Mouse (Mus musculus) urinary bladder, postnatal 36 days (tissue): ENCODE measurements around the gene Scgb3a1.

ENCODE experiments used
- DNase-seq, 2 experiments: peaks; one replicate each; pipeline ENCODE4 v3.0.0; 2022; ENCODE audit warnings: low spot score in 2 of 2, mixed read lengths in 1 of 2

Scgb3a1 gene

GRCm38 (mm10) chr11:49658791-49659469, 4.5 kb upstream of the Scgb3a1 start:
- DNase-seq: no peak

GRCm38 (mm10) chr11:49659470-49659799, 4.0 kb upstream of the Scgb3a1 start:
- no peak for DNase-seq

DNA sequence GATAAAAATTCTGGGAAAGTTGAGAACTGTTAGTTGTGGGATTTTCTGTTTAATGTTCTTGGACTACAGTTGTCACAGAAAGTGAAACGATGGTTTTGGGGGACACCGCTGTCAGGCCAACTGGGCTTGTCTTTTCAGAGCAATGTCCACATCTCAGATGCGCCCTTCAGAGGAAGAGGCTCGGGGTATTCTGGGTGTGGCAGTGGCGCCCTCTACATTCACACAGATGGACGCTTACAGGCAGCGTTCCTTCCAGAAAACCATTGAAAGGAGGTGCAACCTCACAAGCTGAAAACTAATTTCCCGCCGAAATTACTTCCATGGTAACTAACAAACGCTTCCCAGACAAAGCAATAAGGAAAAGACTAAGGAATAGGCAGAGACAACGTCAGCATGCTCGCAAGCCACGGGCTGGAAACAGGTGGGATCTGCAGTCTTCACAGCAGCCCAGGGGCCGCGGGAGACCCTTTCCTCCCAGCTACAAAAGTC, 1.1 kb upstream of the Scgb3a1 start:
- DNase-seq: no peak

- DNase-seq: no peak
Observed at GRCm38 (mm10) chr11:49664262-49665140, 1.1 kb downstream of the Scgb3a1 start.

DNA sequence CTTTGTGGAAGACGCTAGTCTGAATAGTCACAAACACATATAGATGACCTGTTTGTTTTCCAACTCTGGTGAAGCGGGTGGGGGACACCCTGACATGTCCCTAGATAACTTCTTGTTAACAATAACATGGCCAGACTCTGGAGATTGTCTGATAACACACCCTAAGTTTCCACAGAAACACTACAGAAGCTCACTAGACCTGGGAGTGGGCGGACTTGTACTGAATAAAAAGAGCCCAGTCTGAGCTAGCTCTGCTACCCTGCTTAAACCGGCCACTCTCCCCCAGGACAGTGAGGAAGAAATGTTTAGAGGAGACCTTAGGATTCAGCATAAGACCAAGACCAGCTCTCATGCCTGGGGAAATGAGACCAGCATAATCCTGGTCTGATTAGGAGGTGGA, 2.1 kb downstream of the Scgb3a1 start:
- DNase-seq: no peak

DNA sequence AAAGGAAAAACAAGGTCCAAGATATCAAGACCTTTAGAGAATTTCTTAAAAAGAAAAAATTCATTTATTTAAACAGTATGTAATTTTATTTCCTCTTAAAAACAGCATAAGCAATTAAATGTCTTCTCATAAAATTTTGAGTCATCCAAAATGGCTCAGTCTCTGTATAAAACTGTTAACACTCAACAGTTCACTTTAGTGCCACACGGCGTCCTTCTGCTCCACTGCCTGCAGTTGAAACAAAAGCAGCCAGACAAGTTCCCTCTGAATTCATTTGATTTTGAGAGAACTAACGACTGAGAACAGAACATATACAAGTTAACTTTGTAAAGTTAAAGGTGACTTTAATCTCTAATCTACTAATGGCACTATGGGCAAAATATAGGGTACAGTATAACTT, 10.0 kb downstream of the Scgb3a1 start:
- no peak for DNase-seq

GRCm38 (mm10) chr11:49684237-49684973, 21.0 kb downstream of the Scgb3a1 start:
- DNase-seq: no peak

- no peak for DNase-seq
Observed at GRCm38 (mm10) chr11:49695013-49695412, 31.6 kb downstream of the Scgb3a1 start.

- DNase-seq: no peak
Observed at GRCm38 (mm10) chr11:49695695-49696094, 32.3 kb downstream of the Scgb3a1 start.

DNA sequence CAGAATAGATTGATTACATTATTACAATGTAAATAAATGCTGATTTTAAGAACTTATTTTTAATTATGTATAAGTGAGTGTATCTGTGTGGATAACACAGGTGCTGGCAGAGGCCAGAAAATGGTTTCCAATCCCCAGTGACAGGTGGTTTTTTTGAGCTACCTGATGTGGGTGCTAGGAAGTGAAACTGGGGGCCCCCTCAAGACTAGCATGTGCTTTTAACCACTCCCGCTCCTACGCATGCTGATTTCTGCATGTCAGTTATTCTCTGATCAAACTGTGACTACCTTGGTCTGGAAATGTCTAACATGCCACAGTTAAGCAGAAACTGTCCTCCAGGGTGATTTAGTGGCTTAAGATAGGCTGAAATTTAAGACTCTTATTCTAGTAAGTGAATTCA, 33.1 kb downstream of the Scgb3a1 start:
- DNase-seq: no peak

DNA sequence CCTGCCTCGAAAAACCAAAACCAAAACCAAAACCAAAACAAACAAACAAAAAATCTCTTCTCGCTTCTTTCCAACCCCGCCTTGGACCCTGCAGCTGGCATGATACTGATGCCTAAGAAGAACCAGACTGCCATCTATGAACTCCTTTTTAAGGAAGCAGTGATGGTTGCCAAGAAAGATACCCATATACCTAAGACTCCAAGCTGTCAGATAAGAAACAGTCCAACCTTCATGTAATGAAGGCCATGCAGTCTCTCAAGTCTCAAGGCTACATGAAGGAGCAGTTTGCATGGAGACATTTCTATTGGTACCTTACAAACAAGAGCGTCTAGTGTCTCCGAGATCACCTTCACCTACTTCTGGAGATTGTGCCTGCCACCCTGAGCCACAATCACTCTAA, 34.4 kb downstream of the Scgb3a1 start:
- no peak for DNase-seq

DNA sequence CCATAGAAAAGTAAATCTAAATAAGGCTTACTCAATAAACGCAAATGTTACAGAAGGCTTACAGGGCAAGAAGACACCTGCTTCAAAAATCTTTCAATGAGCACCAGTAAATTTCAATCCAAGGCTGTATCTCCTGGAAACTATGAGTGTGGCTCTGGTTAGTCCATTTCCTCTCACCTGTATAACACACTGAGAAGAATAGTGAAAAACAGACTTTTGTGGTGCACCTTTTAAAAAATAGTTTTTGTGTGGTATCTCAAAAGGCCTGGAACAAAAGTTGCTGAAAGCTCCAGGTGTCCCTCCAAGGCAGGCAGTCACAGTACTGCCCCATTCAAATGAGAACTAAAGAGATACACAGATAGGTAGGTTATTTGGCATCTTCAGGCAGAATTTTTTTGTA, 35.7 kb downstream of the Scgb3a1 start:
- no peak for DNase-seq

- DNase-seq: no peak
Observed at GRCm38 (mm10) chr11:49702014-49702413, 38.6 kb downstream of the Scgb3a1 start.

DNA sequence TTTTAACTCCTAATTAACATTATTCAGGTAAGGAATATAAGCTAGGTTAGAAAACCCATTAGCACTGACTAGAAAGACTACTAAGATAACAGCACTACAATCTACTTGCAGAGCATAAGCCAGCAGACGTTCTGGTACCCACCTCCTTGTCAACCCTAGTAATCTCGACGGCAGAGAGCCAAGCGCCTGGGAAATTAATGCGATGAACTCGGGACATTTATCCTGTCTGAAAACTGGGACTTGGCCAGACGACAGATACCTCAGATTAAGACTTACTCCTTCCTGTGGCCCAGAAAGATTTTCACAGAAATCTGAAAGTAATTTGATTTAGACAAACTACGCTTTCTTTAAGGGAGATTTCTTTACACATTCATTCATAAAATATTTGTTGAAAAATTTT, 41.4 kb downstream of the Scgb3a1 start:
- no peak for DNase-seq

DNA sequence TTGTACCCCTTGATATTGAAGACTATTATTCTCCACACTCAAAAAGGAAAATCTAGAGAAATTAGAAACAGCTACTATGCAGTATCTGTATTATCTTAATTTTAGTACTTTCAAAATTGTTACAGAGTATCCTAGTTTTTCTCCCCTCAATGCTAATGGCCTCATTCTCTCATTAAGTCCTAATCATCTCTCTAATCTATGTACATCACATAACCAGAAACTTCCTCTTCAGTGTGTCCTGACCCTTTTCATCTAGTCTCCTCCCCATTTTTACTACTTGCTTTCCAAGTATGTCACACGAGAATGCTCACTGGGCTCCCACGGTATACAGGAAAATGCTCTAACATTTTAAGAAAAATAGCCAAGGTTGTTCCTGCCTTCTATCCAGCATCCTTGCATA, 44.4 kb downstream of the Scgb3a1 start:
- no peak for DNase-seq

GRCm38 (mm10) chr11:49710664-49711063, 47.3 kb downstream of the Scgb3a1 start:
- no peak for DNase-seq

- peak in 1 of 2 experiments; percentile 34 for DNase-seq
Observed at GRCm38 (mm10) chr11:49711981-49712554, 48.7 kb downstream of the Scgb3a1 start.

GRCm38 (mm10) chr11:49712555-49713335, 49.3 kb downstream of the Scgb3a1 start, which contains the start of gene Cnot6:
Cnot6 (minus strand) TSS chr11:49712723.
- peak; percentile 97 to 98 for DNase-seq

DNA sequence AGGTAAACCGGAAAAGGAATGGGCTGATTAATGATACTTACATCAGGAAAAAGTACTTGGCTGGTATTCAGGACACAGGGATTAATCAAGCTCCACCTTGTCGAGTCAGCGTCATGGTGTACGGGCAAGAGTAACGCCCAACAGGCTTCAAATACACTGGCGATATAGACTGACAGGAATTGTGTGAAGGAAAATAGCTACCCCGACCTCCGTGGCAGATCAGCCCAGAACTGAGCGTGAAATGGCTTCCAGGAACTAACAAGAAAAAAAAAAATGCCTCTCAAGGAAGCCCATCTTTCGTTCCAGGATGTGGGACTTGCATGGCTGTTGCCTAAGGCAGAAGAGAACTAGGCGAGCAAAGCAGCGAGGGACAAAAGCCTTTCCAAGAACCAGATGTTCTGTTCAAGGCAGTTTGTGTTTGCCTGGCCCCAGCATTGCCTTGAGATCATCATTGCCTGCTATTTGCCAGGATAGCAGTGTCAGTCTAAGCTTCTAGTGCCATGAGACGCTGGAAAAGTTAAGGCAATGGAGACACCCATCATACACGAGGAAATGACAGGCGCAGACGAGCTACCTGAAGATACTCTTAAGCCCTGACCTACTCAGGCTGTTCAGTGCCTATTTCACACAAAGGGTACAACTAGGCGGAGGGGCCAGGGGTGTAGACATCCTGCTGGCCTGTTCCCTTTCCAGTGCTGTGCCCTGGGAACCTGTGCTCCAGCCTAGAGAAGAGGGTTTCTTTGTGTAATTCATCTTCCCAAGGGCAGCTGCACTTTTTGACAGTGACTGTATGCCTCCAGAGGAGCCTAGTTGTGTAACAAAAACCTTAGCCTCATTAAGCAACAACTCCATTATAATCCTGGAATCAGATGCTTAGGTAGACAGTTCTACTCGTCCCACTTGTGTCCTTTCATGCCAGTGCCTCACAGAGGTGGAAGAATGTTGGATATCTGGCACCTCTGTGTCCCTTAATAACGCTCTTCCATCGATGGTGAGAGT, 50.2 kb downstream of the Scgb3a1 start:
- DNase-seq: peak; percentile 17
